Mouse (Mus musculus) intestine, embryonic 15.5 days (tissue): ENCODE data around the gene Tmem50a. TPM values are rescaled to one million over a fixed set of nuclear protein-coding genes. Genes with fewer than 3 reads are reported as not detected.
A peak's percentile ranks its signal among the peaks of the same experiment; 100 is the strongest.

ENCODE experiments used
- ATAC-seq: fragments of 200-750 bp; cut with Nextera tagmentation; 2 replicates; pipeline ENCODE4 v1.8.0; 2017; ENCODE audit warnings: moderate TSS enrichment, moderate library complexity
- H3K27ac ChIP-seq: fragments of 300-500 bp; sonication (generic); 2 replicates; pipeline ENCODE4 v1.5.1; 2015; ENCODE audit warnings: mild to moderate bottlenecking, inconsistent platforms
- H3K27me3 ChIP-seq: fragments of 300-500 bp; sonication (generic); replicated peaks from 2 replicates; pipeline ENCODE4 v1.6.1; 2015; ENCODE audit warnings: inconsistent platforms
- H3K36me3 ChIP-seq: fragments of 300-500 bp; sonication (generic); 2 replicates; pipeline ENCODE4 v1.6.1; 2015; ENCODE audit warnings: inconsistent platforms
- H3K4me1 ChIP-seq: fragments of 300-500 bp; sonication (generic); replicated peaks from 2 replicates; pipeline ENCODE4 v1.6.1; 2015; ENCODE audit warnings: inconsistent platforms
- H3K4me2 ChIP-seq: fragments of 300-500 bp; sonication (generic); replicated peaks from 2 replicates; pipeline ENCODE4 v1.6.1; 2015; ENCODE audit warnings: mild to moderate bottlenecking, inconsistent platforms
- H3K4me3 ChIP-seq: fragments of 300-500 bp; sonication (generic); replicated peaks from 2 replicates; pipeline ENCODE4 v1.5.1; 2015; ENCODE audit warnings: inconsistent platforms
- H3K9ac ChIP-seq: fragments of 300-500 bp; sonication (generic); 2 replicates; pipeline ENCODE4 v1.6.1; 2015; ENCODE audit warnings: inconsistent platforms
- H3K9me3 ChIP-seq: fragments of 300-500 bp; sonication (generic); 2 replicates; pipeline ENCODE4 v1.6.1; 2016; ENCODE audit warnings: inconsistent platforms
- WGBS: fragments of 180-500 bp; shearing (Covaris S2); methylation state at CpG from one replicate; pipeline ENCODE4 v1.1.7; 2015; 5-methylcytosine and 5-hydroxymethylcytosine counted together
- polyA plus RNA-seq: library from polyadenylated mRNA; unstranded; fragments of >200 nt; fragmentation: Nextera tagmentation; extraction: Ambion mirVana; gene quantifications from 2 replicates; pipeline ENCODE4 v1.2.1, GENCODE M21; 2015

Tmem50a gene
- polyA plus RNA-seq, 1 experiment from 2014 or later, result 146 TPM

GRCm38 (mm10) chr4:134867661-134868060 lies 47.2 kb downstream of the Tmem50a start:
- Histone ChIP-seq H3K4me3 (no peak overlapping the region), H3K9ac (no peak overlapping the region), H3K36me3 (no peaks in the 10 kb centered on the region), H3K4me1 (0 out of 2 replicates have a peak, but pooled peaks cover 8% of the 10 kb centered on the region), H3K4me2 (no peak overlapping the region), H3K27me3 (peaks cover 18% of the 10 kb centered on the region; the same call in 1 of the 2 replicates), H3K27ac (no peak overlapping the region), H3K9me3 (no peaks in the 10 kb centered on the region)
- ATAC-seq, result no peak
- WGBS, result 86% methylated on average over 8 of the region's 8 CpGs

GRCm38 (mm10) chr4:134867213-134867612 lies 47.6 kb downstream of the Tmem50a start:
- H3K27ac ChIP-seq, result no peak overlapping the region
- WGBS, result 89% methylated on average over 8 of the region's 8 CpGs

DNA sequence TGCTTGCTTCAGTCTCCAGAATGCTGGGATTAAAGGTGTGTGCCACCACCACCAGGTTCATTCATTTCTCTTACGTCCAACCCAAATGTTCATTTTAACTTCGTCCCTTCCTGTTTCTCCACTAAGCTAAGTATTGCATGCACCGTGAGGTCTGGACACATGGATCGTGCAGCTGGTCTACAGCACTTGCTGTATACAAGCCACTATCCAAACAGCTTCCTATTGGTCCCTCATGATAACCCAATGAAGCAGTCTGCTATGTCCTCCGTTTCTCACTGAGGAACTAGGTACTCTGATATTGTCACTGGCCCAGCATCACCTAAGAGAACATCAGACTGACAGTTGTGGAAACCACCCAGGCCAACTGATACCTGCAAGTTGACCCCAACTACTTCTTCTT lies 49.0 kb downstream of the Tmem50a start:
- H3K9ac ChIP-seq, result no peak overlapping the region
- 0 out of 2 replicates have a peak, but pooled peaks cover 8% of the 10 kb centered on the region for H3K4me1 ChIP-seq
- no peak overlapping the region for H3K4me2 ChIP-seq
- WGBS, result 75% methylated on average over 5 of the region's 5 CpGs
- no peaks in the 10 kb centered on the region for H3K9me3 ChIP-seq
- H3K27me3 ChIP-seq, result peaks cover 18% of the 10 kb centered on the region; the same call in 1 of the 2 replicates
- no peaks in the 10 kb centered on the region for H3K36me3 ChIP-seq
- H3K4me3 ChIP-seq, result no peak overlapping the region
- ATAC-seq, result no peak
- no peak overlapping the region for H3K27ac ChIP-seq

More at GRCm38 (mm10) chr4:134867213-134867612, 47.6 kb downstream of the Tmem50a start:
- no peak overlapping the region for H3K4me3 ChIP-seq
- ATAC-seq, result no peak
- H3K9me3 ChIP-seq, result no peaks in the 10 kb centered on the region
- no peak overlapping the region for H3K9ac ChIP-seq
- H3K4me2 ChIP-seq, result no peak overlapping the region
- H3K36me3 ChIP-seq, result no peaks in the 10 kb centered on the region
- H3K4me1 ChIP-seq, result 0 out of 2 replicates have a peak, but pooled peaks cover 8% of the 10 kb centered on the region
- peaks cover 18% of the 10 kb centered on the region; the same call in 1 of the 2 replicates for H3K27me3 ChIP-seq

DNA sequence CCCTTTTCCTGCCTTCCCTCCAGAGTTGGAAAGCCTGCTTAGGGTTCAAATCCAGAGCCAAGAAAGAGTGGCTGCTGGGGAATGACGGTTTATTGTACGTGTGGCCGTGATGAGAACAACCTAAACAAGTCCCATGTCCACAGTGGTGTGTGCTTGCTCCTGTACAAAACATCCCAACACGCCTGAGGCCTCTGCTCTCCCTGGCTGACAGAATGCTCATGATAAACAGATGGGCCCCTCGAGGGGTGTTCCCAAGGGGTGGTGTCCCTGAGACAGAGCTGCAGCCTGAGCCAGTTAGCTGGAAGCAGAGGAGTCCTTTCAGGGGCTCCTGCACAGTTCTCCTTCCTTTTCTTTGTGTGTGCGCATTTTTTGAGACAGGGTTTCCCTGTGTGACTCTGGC lies 49.5 kb downstream of the Tmem50a start:
- Histone ChIP-seq H3K4me2 (no peak overlapping the region), H3K9me3 (no peaks in the 10 kb centered on the region), H3K9ac (no peak overlapping the region), H3K36me3 (no peaks in the 10 kb centered on the region), H3K4me1 (0 out of 2 replicates have a peak, but pooled peaks cover 8% of the 10 kb centered on the region), H3K4me3 (no peak overlapping the region), H3K27ac (no peak overlapping the region), H3K27me3 (peaks cover 17% of the 10 kb centered on the region; the same call in 1 of the 2 replicates)
- ATAC-seq, result peak; percentile 47; the same call in 1 of the 2 replicates
- 62% methylated on average over 6 of the region's 6 CpGs for WGBS

DNA sequence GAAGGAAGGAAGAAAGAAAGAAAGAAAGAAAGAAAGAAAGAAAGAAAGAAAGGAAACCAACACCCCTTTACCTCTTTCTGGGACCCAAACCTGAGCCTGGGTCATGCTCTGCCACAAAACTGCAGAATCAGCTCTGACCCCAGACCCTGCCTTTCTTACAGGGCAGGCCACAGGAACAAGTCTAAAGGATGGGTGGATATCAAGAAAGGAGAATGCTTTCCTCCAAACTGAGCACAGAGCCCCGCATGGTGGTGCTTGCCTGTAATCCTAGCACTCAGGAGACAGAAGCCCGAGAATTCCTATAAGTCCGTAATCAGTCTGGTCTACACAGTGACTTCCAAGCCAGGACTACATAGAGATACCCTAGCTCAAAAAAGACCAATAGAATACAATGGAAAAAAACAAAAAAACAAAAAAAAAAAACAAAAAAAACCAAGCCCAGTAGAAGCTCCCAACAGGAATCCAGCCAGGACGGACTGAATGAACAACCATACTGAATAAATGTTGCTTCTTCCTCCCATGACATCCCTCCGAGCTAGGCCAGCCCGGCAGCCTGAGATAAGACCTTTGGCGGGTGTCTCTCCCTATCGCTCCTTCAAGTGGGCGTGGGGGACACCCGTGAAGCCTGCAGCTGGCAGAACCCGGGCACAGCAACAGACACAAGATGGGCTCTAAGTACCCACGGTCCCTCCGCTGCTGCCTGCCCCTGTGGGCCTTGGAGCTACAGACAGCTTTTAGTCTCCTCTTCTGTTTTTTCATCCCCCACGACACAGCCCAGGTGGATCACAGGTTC lies 50.7 kb downstream of the Tmem50a start, which contains the start of gene Rhd:
Gene Rhd (plus strand): TSS at position 600 of the 793 bp plus-strand sequence.
- Histone ChIP-seq H3K9me3 (no peaks in the 10 kb centered on the region), H3K9ac (no peak within 1 kb of the TSS), H3K4me1 (0 out of 2 replicates have a peak, but pooled peaks cover 2% of the 10 kb centered on the region), H3K4me2 (no peak within 1 kb of the TSS), H3K27me3 (peaks cover 7% of the 10 kb centered on the region; the same call in 1 of the 2 replicates), H3K4me3 (no peak within 1 kb of the TSS), H3K27ac (no peak within 1 kb of the TSS), H3K36me3 (no peaks in the 10 kb centered on the region)
- 63% methylated on average over 14 of the region's 14 CpGs for WGBS
- ATAC-seq, result peak; percentile 50; the same call in 1 of the 2 replicates

DNA sequence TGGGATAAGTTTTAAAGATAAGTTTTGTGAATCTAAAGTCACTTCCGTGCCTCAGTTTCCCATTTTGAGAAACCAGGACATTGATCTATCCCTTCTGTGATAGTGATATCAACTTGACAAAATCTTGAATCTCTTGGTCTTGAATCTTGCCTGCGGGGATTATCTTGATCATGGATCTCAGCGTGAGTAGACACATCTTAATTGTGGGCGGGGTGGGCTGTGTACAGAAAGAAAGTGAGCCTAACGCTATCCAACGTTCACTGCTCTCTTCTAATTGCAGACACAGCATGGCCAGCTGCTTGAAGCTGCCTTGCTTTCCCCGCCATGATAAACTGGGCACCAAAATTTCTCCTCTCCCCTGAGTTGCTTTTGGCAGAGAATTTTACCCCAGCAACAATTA lies 51.8 kb downstream of the Tmem50a start:
- 76% methylated on average over 7 of the region's 7 CpGs for WGBS
- no peak overlapping the region for H3K4me3 ChIP-seq
- H3K27me3 ChIP-seq, result no peaks in the 10 kb centered on the region
- no peak overlapping the region for H3K27ac ChIP-seq
- H3K4me2 ChIP-seq, result no peak overlapping the region
- ATAC-seq, result no peak
- H3K36me3 ChIP-seq, result no peaks in the 10 kb centered on the region
- H3K9ac ChIP-seq, result no peak overlapping the region
- no peaks in the 10 kb centered on the region for H3K9me3 ChIP-seq
- no peaks in the 10 kb centered on the region for H3K4me1 ChIP-seq

GRCm38 (mm10) chr4:134861884-134862283 lies 52.9 kb downstream of the Tmem50a start:
- no peak overlapping the region for H3K9ac ChIP-seq
- no peak overlapping the region for H3K4me3 ChIP-seq
- H3K27me3 ChIP-seq, result no peaks in the 10 kb centered on the region
- no peaks in the 10 kb centered on the region for H3K4me1 ChIP-seq
- ATAC-seq, result no peak
- H3K27ac ChIP-seq, result no peak overlapping the region
- WGBS, result 77% methylated on average over 6 of the region's 6 CpGs
- no peak overlapping the region for H3K4me2 ChIP-seq
- H3K36me3 ChIP-seq, result no peaks in the 10 kb centered on the region
- no peaks in the 10 kb centered on the region for H3K9me3 ChIP-seq

GRCm38 (mm10) chr4:134858494-134858893 lies 56.3 kb downstream of the Tmem50a start:
- no peak overlapping the region for H3K9ac ChIP-seq
- H3K4me2 ChIP-seq, result no peak overlapping the region
- WGBS, result 89% methylated on average over 4 of the region's 4 CpGs
- H3K4me1 ChIP-seq, result no peaks in the 10 kb centered on the region; the same call in 1 of the 2 replicates
- no peak overlapping the region for H3K27ac ChIP-seq
- no peaks in the 10 kb centered on the region for H3K27me3 ChIP-seq
- ATAC-seq, result no peak
- H3K4me3 ChIP-seq, result no peak overlapping the region
- H3K9me3 ChIP-seq, result no peaks in the 10 kb centered on the region
- H3K36me3 ChIP-seq, result no peaks in the 10 kb centered on the region

DNA sequence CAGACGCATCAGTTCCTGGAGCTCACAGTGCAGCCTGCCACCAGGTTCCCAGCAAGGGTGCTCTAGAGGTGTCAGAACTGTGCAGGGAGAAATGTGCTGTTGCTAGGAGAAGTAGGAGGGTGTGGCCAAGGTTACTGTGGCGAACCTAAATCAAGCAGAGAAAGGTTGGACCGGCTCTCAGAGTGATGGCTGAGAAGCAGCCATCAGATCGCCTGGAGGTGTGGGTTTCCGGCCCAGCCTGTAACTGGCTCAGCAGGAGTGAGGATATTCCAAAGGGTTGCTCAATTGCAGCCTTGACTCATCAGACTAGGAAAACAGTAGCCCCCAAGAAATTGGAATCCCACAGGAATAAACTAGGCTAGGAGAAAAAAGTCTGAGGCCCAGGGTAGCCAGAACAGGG lies 58.3 kb downstream of the Tmem50a start:
- 33% methylated on average over 5 of the region's 5 CpGs for WGBS
- Histone ChIP-seq H3K4me2 (no peak overlapping the region), H3K27me3 (no peaks in the 10 kb centered on the region), H3K4me1 (peaks cover 6% of the 10 kb centered on the region; the same call in 1 of the 2 replicates), H3K36me3 (no peaks in the 10 kb centered on the region), H3K4me3 (no peak overlapping the region), H3K27ac (no peak overlapping the region), H3K9me3 (no peaks in the 10 kb centered on the region), H3K9ac (no peak overlapping the region)
- ATAC-seq, result no peak

- no peaks in the 10 kb centered on the region for H3K27me3 ChIP-seq
- no peak overlapping the region for H3K4me2 ChIP-seq
- H3K36me3 ChIP-seq, result no peaks in the 10 kb centered on the region
- H3K9me3 ChIP-seq, result no peaks in the 10 kb centered on the region
- no peak overlapping the region for H3K9ac ChIP-seq
- H3K4me1 ChIP-seq, result peaks cover 8% of the 10 kb centered on the region; the same call in 1 of the 2 replicates
- H3K4me3 ChIP-seq, result no peak overlapping the region
- WGBS, result 61% methylated on average over 5 of the region's 5 CpGs
- H3K27ac ChIP-seq, result no peak overlapping the region
- ATAC-seq, result no peak
Observed at GRCm38 (mm10) chr4:134856056-134856455, 58.8 kb downstream of the Tmem50a start.

DNA sequence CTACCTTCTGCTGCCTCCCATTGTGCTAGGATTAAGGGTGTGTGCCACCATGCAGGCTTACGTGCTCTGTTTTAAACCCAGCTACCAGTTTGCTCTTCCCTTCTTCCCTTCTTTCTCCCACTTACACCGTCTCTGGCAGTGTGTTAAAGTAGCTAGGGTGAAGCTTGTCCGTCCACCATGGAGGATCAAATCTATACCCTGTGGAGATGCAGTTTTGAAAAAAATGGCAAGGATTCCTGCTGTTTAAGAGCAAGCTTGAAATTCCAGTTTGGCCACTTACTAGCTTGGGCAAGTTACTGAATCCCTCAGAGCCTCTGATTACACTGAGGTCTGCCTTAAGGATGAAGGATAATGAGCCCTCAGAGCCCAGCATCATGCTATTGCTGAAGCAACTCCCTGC lies 59.5 kb downstream of the Tmem50a start:
- Histone ChIP-seq H3K4me2 (no peak overlapping the region), H3K4me1 (peaks cover 8% of the 10 kb centered on the region; the same call in 1 of the 2 replicates), H3K27ac (no peak overlapping the region), H3K36me3 (no peaks in the 10 kb centered on the region), H3K9me3 (no peaks in the 10 kb centered on the region), H3K9ac (no peak overlapping the region), H3K27me3 (no peaks in the 10 kb centered on the region), H3K4me3 (no peak overlapping the region)
- no peak for ATAC-seq
- WGBS, result 57% methylated on average over 3 of the region's 3 CpGs

GRCm38 (mm10) chr4:134853637-134854485 lies 61.0 kb downstream of the Tmem50a start:
- peak overlapping the region; percentile 53 for H3K9ac ChIP-seq
- H3K27ac ChIP-seq, result peak overlapping the region; percentile 88
- under 1% methylated on average over 91 of the region's 91 CpGs for WGBS

More at GRCm38 (mm10) chr4:134853637-134854485, 61.0 kb downstream of the Tmem50a start:
- Histone ChIP-seq H3K27me3 (no peaks in the 10 kb centered on the region), H3K4me1 (peaks cover 8% of the 10 kb centered on the region; the same call in 1 of the 2 replicates), H3K4me2 (peak overlapping the region; percentile 72), H3K36me3 (no peaks in the 10 kb centered on the region), H3K9me3 (no peaks in the 10 kb centered on the region), H3K4me3 (peak overlapping the region; percentile 86)
- ATAC-seq, result peak; percentile 95
